Mouse (Mus musculus) frontal cortex, adult 2 months (tissue): ENCODE data around the gene Tmem110. TPM values are rescaled to one million over a fixed set of nuclear protein-coding genes. Genes with fewer than 3 reads are reported as not detected.

ENCODE experiments used
- DNase-seq, 2 experiments: peaks; one replicate each; pipeline ENCODE4 v3.0.0; 2022; ENCODE audit warnings: low spot score in 1 of 2; ENCODE audit errors: extremely low spot score in 1 of 2
- polyA plus RNA-seq: library from polyadenylated mRNA; depleted of rRNA; stranded (reverse); fragments of >200 nt; gene quantifications from 2 replicates; pipeline ENCODE4 v1.2.3, GENCODE M21; 2012; rRNA removed

The Tmem110 gene
- polyA plus RNA-seq, 1 experiment, result 32.6 TPM

DNA sequence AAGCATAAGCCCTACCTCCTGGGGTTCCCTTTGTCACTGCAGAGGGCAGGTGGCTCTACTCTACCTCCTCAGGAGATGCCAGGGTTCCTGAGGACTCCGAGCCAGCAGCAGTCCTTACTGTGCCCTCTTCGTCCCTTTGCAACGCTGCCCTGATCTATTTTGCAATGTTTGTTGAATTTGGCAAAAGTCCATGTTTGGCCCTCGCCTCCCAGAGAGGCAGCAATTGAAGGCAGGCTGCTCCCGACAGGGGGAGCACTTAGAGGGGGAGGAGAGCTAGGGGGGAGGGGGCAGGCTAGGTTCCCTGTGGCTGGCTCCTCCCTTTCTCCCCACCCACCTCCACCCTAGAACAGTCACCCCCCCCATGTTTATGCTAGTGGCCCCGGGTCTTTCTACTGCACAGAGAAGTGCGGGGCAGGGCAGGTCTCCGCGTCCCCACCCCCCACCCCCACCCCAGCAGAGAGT lies 62.9 kb downstream of the Tmem110 start:
- DNase-seq, result no peak

DNA sequence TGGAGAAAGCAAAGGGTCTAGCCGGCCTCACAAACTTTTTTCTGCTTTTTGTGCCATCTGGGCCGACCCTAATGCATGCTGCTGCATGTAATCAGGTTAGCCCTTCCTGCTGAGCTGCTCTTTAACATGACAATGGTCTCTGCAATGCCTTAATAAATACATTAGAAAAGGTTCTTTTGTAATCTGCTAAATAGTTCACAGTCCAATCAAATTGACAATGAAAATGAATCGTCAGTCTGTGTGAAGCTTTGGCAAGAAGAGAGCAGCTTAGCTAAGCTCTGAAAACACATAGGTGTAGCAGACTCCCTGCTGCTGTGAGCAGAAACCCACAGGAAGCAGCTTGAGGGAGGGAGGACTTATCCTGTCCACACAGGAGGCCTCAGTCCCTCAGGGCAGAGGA lies 74.6 kb downstream of the Tmem110 start:
- DNase-seq, result no peak

DNA sequence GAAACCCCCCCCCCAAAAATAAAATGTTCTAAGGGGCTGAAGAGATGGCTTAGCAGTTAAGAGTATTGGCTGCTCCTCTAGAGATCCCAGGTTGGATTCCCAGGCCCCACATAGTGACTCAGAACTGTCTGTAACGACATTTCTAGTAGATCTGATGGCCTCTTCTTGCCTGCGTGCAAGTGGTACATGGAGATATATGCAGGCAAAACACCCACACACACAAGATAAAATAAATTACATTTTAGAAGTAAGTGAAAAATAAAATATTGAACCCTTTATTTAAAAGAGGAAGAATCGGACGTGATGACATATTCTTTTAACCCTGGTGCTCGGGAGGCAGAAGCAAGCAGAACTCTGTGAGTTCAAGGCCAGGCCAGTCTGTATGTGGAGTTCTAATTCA lies 77.2 kb downstream of the Tmem110 start:
- no peak for DNase-seq

DNA sequence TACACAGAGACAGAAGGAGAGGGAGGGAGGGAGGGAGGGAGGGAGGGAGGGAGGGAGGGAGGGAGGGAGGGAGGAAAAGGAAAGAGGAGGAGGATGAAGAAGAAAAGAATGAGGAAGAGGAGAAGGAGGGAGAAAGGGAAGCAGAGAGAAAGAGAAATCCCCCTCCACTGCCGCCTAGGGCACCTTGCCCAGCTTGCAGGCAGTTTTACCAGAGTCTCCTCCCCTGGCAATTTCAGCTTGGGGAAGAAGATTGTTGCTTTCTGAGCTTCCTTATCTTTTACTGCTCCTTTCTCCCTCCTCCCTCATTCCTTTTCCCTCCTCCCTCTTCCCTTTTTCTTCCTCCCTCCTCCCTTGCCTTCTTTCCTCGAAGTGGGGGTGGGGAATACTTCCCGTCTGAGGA lies 77.6 kb downstream of the Tmem110 start:
- no peak for DNase-seq

DNA sequence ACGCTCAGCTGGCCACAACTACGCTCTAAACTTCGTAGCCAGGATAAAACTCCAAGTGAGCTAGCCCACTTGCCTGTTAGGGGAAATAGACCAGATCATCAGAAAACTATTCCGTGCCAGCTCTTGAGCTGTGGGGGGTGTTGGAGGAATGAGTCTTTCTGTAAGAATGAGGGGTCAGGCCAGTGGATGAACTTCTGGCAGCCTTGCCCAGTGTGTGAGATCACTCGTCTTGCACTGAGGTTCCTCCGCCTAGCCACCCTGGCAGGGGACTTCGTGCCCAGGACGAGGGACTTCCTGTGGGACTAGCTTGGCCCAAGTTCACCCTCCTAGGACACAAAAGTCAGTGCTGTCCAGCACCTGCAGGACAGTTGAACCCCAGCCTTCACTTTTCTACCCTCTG lies 78.9 kb downstream of the Tmem110 start:
- DNase-seq, result no peak

DNA sequence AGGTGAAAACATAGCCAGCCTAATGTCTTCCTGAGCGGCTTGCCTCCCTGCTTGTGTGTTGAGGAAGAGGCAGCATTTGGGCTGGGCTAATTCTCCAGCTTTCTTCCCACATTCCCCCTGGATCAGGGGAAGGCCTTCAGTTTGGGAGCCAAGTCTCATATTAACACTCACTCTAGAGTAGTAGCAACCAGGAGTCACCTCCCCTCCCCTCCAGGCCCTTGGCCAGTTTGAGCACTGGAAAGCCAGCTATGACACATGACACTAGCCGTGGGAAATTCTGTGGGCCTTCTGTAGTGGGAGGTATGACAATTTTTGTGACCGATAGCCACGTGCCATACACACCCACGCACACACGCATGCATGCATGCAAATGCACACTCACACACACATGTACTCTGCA lies 80.6 kb downstream of the Tmem110 start:
- no peak for DNase-seq

DNA sequence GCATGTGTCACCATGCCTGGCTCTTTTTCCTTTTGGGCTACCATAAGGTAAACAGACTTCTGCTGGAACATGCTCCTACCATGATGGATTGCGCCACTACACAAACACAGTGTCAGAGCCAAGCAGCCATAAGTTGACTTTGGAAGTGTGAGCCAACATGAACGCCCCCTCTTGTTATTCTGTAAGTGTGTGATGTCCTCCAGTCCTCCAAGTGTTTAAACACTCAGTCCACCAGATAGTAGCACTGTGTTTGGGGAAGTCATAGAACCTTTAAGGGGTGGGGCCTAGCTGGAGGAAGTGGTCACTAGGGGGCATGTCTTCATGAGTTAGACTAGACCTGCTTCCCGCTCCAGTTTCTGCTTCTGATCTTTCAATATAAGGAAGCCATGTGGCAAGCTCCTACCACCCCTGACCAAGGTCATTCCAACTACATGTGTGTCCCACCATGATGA lies 82.5 kb downstream of the Tmem110 start:
- DNase-seq, result no peak

DNA sequence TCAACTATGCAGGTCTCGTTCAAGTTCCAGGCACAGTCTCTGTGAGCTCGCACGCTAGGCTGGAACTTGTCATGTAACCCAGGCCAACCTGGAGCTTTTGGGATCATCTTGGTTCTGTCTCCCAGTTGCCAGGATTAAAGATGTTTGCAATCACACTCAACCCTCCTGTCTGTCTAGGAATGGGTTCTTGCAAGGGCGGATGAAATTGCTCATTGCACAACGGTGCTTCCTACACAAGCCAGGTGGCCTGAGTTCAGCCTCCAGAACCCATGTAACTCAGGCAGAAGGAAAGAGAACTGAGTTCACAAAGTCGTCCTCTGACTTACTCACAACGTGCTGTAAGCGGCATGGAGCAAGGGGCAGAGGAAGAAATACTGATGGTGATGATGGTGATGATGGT lies 85.8 kb downstream of the Tmem110 start:
- DNase-seq, result no peak

DNA sequence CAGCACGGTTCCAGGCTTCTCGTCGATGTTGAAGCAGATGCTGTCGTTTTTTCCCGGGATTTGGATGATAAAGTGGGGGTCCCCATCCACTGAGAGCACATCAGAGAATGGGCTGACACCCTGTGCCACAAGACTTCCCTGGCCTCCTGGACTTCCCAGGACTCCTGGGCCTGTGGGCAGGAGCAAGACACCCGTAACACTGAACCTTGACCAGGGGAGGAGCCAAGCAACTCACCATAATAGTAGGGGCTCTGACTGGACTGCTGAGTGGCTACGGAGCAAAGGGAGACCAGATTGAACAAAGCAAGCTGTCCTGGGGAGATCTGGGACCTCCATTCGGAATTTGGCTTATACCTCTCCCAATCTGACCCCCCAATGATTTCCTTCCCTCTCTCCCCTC lies 87.3 kb downstream of the Tmem110 start:
- DNase-seq, result no peak

DNA sequence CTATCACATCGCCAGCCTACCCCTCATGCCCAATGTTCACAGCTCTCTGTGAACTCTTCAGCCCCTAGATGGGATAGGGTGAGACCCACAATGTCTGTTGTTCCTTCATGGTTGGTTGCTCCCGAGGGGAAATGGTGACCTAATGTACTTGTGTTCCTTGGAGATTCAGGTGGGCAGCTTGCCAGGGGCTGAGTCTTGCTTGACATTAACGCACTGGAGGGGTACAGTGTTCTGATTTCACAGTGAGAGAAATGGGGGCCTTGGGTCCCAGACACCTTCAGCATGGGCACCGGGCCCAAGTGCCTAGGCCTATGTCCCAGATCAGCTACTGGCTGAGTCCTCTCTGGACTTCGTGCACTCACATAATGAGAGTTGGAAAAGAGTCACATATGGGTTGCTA lies 88.0 kb downstream of the Tmem110 start:
- no peak for DNase-seq

DNA sequence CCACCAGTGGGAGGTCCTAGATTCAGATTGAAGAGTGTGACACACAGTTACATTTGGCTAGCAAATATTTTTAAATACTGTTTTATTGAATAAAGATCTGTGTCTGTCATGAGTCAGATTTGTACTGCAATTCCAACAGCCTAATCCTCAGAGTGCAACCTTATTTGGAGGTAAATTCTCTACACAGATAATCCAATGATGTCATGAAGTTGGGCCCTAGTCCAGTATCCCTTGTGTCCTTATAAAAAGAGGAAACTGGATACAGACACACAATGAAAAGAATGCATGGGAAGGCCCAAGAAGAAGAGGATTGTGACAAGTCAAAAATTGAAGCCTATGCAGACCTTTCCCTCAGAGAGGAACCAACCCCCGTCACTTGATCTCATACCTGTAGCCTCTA lies 91.1 kb downstream of the Tmem110 start:
- no peak for DNase-seq

DNA sequence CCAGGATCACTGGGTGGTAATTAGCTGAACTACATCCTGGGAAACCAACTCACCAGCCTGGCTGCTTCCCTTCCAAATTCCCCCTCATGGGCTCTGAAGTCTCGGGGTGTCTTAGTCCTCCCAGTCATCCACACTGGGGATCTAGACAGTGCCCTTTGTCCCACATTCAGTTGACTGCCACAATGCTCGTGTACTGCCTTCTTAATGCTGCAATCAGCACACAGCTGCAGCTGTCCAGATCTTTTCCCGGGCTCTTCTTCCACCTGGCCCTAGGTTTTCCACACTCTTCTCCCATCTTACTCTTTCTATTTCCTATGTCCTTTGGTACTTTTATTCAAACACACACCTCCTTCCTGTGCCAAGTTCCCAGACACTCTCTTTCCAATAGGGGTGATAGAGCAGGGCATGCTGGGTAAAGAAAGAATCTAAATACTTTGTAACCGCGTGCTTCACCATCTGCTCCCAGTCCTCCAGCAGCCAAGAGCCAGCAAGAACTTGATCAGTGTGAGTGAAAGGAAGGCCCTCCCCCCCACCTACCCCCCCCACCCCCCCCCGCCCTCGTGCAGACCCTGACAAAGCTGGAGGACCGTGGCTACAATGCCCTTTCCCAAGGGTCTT lies 96.8 kb downstream of the Tmem110 start:
- peak in 1 of 2 experiments; percentile 17 for DNase-seq

DNA sequence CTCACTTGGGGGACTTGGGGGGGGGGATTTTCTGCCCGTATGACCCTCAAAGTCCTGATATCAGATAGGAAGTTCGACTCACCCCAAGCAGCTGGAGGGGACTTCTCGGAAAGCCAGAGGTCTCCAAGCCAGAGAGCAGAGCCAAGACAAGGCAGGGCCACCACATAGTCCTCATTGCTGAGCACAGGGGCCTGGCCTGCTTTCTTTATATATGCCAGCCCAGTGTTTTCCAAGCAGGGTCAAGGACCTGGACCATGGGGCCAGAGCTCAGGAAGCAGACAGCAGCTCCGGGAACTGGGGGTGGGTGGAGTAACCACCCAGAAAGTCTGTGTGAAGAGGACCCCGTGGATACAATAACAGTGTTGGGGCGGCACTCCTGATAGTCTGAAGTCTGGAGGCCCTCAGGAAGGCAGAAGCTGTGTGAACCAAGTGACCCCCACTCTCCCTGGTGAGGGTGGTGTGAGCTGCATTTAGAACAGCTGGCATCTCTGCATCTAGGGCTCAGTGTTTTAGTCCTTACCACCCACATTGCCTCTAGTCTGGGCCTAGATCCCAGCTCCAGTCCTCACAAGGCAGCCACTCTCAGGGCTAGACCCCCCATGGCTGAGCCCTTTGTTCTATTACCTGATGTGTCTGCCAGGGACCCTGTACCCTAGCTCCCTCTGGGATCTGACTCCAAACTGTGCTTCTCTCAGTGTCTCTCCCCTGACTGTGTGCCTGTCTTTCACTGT lies 98.2 kb downstream of the Tmem110 start, which contains the start of gene Itih3:
Gene Itih3 (minus strand): TSS at position 386 of the 731 bp plus-strand sequence.
- DNase-seq, result peak; percentile 43 to 44

DNA sequence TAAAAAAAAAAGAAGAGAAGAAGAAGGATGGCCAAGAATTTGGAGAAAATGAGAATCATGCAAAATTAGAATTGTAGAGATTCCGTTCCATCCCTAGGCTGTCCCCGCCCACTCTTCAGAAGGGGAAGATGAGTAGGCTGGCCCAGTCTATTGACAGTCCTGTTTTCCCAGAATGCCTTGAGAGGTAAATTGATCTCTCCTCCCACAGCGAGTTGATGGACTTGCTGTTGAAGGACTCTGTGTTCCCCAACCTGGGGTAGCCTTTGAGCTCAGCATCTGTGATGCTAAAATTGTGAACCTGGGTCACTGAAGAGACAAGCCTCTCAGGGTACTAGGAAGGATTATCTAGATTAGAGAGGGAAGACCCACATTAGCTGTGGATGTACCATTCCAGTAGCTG lies 100.1 kb downstream of the Tmem110 start:
- DNase-seq, result no peak

Other genes with a start within 250 kb of the Tmem110 start
- 17.1 and 18.9 TPM in 2 replicates for gene Prkcd, start 199.4 kb upstream of the Tmem110 start, polyA plus RNA-seq
- gene Rft1, start 171.2 kb upstream of the Tmem110 start, polyA plus RNA-seq, result 12.1 and 12.9 TPM in 2 replicates
- gene Sfmbt1, start 110.7 kb upstream of the Tmem110 start, polyA plus RNA-seq, result 8.8 and 9.0 TPM in 2 replicates
- 2.3 and 3.3 TPM in 2 replicates for gene Mustn1, start 53.6 kb downstream of the Tmem110 start, polyA plus RNA-seq
- 0.08 and 0.13 TPM in 2 replicates for gene Itih4, start 60.9 kb downstream of the Tmem110 start, polyA plus RNA-seq
- gene Itih3, start 98.2 kb downstream of the Tmem110 start, polyA plus RNA-seq, result 26.1 and 28.7 TPM in 2 replicates
- not detected in 2 replicates for gene Itih1, start 117.7 kb downstream of the Tmem110 start, polyA plus RNA-seq
- gene Nek4, start 125.8 kb downstream of the Tmem110 start, polyA plus RNA-seq, result 13.4 and 14.3 TPM in 2 replicates
- 118 and 124 TPM in 2 replicates for gene Glt8d1, start 175.8 kb downstream of the Tmem110 start, polyA plus RNA-seq
- gene Spcs1, start 176.1 kb downstream of the Tmem110 start, polyA plus RNA-seq, result 226 and 247 TPM in 2 replicates
- 18.5 and 20.4 TPM in 2 replicates for gene Pbrm1, start 193.5 kb downstream of the Tmem110 start, polyA plus RNA-seq
- gene Gnl3, start 193.6 kb downstream of the Tmem110 start, polyA plus RNA-seq, result 61.6 and 64.0 TPM in 2 replicates